Mouse (Mus musculus) adrenal gland, adult 8-10 months (tissue): ENCODE results near the gene Cts8. TPM values are rescaled to one million over a fixed set of nuclear protein-coding genes. Genes with fewer than 3 reads are reported as not detected.

Experiments
- DNase-seq: peaks from one replicate; pipeline ENCODE4 v3.0.0; 2022
- total RNA-seq, 4 experiments: library from RNA; stranded (reverse); gene quantifications; 2 replicates each; pipeline ENCODE4 v1.2.4; 2022

Gene Cts8
- not detected for total RNA-seq

DNA sequence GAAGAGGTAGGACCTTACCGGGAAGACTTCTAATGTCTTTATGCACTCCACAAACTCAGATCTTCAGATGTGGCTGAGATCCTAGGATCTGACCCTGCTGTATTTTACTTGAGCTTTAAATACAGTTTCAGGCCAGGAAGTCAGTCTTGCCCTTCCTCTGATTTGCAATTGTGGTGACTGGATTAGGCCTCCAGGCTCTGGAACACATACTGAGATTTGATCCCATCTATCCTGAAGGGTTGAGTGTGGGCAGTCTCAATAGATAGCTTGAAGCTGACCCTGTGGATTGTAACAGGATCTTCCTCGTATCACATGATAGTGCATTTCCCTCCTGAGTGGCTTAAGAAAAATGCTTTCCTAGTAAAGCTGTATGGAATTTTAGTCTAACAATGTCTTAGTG is at the start of gene Cts8:
Gene Cts8 (minus strand): TSS at position 101 of the 400 bp plus-strand sequence.
- DNase-seq, result no peak

DNA sequence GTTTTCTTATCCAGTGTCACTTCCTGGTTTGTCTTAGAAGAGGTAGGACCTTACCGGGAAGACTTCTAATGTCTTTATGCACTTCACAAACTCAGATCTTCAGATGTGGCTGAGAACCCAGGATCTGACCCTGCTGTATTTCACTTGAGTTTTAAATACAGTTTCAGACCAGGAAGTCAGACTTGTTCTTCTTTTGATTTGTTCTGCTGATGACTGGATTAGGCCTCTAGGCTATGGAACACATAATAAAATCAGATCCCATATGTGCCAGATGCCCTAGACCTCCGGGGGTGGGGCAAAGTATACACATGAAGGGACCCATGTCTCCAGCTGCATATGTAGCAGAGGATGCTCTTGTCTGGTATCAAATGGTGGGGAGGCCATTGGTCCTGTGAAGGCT is 33.6 kb upstream of the Cts8 start, which contains the start of gene Gm49398:
Gene Gm49398 (minus strand): TSS at position 101 of the 400 bp plus-strand sequence.
- no peak for DNase-seq

DNA sequence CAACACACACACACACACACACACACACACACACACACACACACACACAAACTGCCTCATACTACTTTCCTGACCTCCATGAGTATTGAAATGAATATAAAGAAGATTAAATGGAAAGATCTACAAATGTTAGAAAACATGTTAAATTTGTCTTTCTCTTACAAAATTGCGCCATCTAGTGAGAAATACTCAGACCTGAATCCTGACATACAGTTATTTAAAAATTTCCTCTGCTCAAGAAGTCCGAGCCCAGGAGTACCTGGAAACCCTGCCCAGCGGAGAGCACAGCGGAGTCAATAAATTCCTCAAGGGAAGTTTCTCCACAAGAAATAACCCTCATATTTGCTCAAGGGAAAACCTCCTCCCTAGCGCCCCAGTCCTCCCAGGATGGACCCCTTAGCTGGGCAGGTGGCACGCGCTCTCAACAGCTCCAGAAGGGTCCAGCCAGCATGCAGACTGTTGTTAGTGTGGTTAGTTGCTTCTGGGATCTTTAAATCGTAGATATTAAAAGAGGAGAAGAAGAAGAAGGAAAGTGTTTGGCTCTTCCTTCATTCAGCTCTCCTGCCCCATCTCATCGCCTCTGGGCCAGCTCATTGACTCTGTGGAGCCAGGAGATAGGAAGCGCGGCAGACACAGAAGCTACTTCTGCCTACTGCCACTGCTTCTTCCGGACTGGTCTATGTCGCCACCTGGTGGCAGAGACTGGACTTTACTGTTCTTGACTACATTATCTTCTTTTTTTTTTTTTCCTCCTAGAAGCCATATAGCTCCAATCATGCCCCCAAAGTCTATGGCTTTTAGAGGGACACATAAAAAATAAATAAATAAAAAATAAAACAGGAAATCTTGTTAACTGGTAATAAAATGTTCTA is 13.8 kb downstream of the Cts8 start:
- peak; percentile 12 for DNase-seq

DNA sequence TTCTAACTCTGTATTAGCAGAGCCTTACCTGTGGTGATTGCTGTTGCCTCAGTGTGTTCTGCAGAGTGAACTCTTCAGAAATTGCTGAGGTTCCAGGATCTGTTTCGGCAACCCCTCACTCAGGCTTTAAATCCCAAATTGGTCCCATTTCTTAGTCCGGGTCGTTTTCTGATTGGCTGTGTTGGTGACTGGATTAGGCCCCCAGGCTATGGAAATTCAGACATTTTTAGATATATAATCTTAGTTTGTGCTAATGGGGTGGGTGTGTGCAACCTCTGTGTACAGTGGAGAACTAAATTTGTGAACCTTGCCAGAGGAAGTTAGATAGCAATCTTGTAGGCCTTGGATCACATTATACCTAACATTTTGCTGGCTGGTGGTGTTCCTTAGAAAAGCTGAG is 51.8 kb downstream of the Cts8 start, which contains the start of gene Cts6:
Gene Cts6 (minus strand): TSS at position 101 of the 400 bp plus-strand sequence.
- DNase-seq, result no peak

Other genes with a start within 250 kb of the Cts8 start
- gene Ctsj, start 249.4 kb downstream of the Cts8 start, total RNA-seq, result not detected
- not detected for gene Ctsq, start 214.7 kb downstream of the Cts8 start, total RNA-seq
- not detected for gene Ctsr, start 91.1 kb downstream of the Cts8 start, total RNA-seq
- not detected for gene Cts6, start 51.9 kb downstream of the Cts8 start, total RNA-seq
- gene Gm49398, start 33.5 kb upstream of the Cts8 start, total RNA-seq, result not detected
- gene Cts7, start 102.8 kb upstream of the Cts8 start, total RNA-seq, result not detected